Mouse (Mus musculus): ENCODE measurements around the gene Rtel1.

- TF ChIP-seq POLR2A (IDR thresholded peaks at IDR 0.05; ENCODE audit: control insufficient read depth, extremely low read depth, insufficient read depth, low read length, poor library complexity) (no peak), CTCF (IDR thresholded peaks at IDR 0.05; ENCODE audit: borderline replicate concordance, control insufficient read depth, extremely low read depth, insufficient read depth, low read length, poor library complexity) (no peak)
These were observed 47.4 kb upstream of the Rtel1 start for GRCm38 (mm10) chr2:181272092-181272491.
